10 mouse cellular contexts compared by ENCODE assay signal in the genomic region with DNA sequence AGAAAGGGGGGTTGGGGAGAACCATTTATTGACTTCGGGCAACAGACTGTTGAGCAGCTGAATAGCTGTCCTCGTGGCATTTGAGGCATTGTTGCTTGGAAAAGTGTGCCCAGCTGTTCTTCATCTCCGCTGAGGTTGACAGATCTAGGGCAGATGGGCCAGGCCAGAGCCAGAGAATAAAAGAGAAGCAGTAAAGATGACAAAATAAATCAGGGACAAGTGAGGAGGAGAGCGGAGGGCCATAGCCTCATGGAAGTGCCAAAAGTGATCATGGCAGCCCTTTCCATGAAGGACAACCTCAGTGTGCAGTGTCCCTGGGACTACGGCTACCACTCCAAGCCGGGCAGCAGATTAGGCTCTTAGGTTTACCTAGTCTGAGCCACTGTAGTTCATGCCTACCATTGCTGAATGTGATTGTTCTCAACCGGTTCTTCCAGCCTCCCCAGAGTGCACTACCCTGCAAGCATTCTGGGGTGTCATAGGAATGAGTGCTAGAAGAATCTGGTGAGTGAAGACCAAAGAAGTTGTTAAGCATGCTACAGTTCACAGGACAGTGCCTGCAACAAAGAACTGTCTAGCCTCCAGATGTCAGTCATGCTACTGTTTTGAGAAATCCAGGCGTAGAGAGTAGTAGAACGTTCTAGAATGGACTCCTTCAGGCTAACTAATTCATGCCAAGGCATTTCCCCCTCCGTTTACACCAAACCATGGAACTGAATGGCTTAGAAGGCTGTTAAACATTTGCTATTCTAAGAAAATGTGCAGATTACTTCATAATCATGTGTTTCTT.
DNase-seq lines count a peak whose midpoint lies in the region; ATAC-seq lines count a peak whose summit lies in the region.
"Had no signal": no experiment of that assay in that cellular context is flagged by ENCODE, and none has a peak within 500 bp of the region (broad histone marks: within the 10 kb centered on the region; RNA-seq: fewer than 3 reads in every experiment).

No protein-coding gene starts in this region.

- no peaks in the 10 kb centered on the region for H3K27me3 ChIP-seq in heart, embryonic 12.5 days (replicated peaks)
- H3K27me3 ChIP-seq: liver, embryonic 13.5 days had no signal

- no peak overlapping the region for H3K27ac ChIP-seq in heart, embryonic 12.5 days (ENCODE audit: poor library complexity, severe bottlenecking)
- H3K27ac ChIP-seq: liver, embryonic 13.5 days had no signal

- no peak for ATAC-seq in heart, embryonic 12.5 days (ENCODE audit: insufficient number of reproducible peaks, low FRiP score)
- ATAC-seq: activated CD4-positive, CD25-positive, alpha-beta regulatory T cell, adult 4 months had no signal

- peaks cover 17% of the 10 kb centered on the region; the same call in 1 of the 2 replicates for H3K4me1 ChIP-seq in heart, embryonic 12.5 days (replicated peaks)
- H3K4me1 ChIP-seq: liver, embryonic 13.5 days had no signal

- peaks cover 58% of the 10 kb centered on the region for H3K36me3 ChIP-seq in heart, embryonic 12.5 days
- H3K36me3 ChIP-seq: liver, embryonic 13.5 days had no signal

- H3K9ac ChIP-seq in heart, embryonic 12.5 days: no peak overlapping the region
- H3K9ac ChIP-seq: liver, embryonic 13.5 days had no signal

- no peaks in the 10 kb centered on the region for H3K9me3 ChIP-seq in heart, embryonic 12.5 days (replicated peaks)
- H3K9me3 ChIP-seq: liver, embryonic 13.5 days had no signal

- H3K4me3 ChIP-seq in heart, embryonic 12.5 days: no peak overlapping the region
- H3K4me3 ChIP-seq: liver, embryonic 13.5 days had no signal

- no peak overlapping the region for H3K4me2 ChIP-seq in heart, embryonic 12.5 days
- H3K4me2 ChIP-seq: liver, embryonic 13.5 days had no signal

- DNase-seq in heart, adult 18-20 months: peak; percentile 35
- peak; percentile 81 for DNase-seq in adrenal gland, adult 2 months
- peak; percentile 11 for DNase-seq in kidney, adult 18-20 months
- DNase-seq in lung, postnatal 4 days: peak; percentile 33 to 70
- DNase-seq in cerebellum, postnatal 36 days: no peak
- DNase-seq in cerebellum, adult 8-10 months: no peak
- no peak for DNase-seq in layer of hippocampus, adult 9-10 months (ENCODE audit: low spot score)
- DNase-seq: liver, embryonic 13.5 days had no signal

- WGBS in heart, embryonic 12.5 days: 80% methylated on average over 10 of the region's 10 CpGs

Comparison
In these comparisons a context has a peak if more than half of its experiments do, and no peak if none do; other contexts are left out.
1. DNase-seq: peak in heart, adult 18-20 months (2 of 2), adrenal gland, adult 2 months (single experiment), kidney, adult 18-20 months (single experiment) and lung, postnatal 4 days (2 of 2); none in cerebellum, postnatal 36 days (0 of 2), cerebellum, adult 8-10 months (single experiment) and layer of hippocampus, adult 9-10 months (single experiment).